ENCODE assay signal across 7 mouse cellular contexts in genomic region chr13:21714725-21715124, GRCm38 (mm10). TPM values are rescaled to one million over a fixed set of nuclear protein-coding genes. Genes with fewer than 3 reads are reported as not detected.
DNase-seq lines count a peak whose midpoint lies in the region; ATAC-seq lines count a peak whose summit lies in the region.

No protein-coding gene starts in this region.

- DNase-seq in NIH3T3 (ENCODE audit: low read depth): peak; percentile 81
- peak; percentile 64 for DNase-seq in c-Kit-positive CD71-negative TER-119-negative erythroid progenitor cells, embryonic 14.5 days (ENCODE audit: low read depth)
- peak; percentile 71 for DNase-seq in heart, postnatal 4 days
- DNase-seq in layer of hippocampus, adult 8-10 months (ENCODE audit: low spot score in 2 of 2): peak; percentile 38 to 68
- peak; percentile 76 for DNase-seq in lung, postnatal 10 days
- DNase-seq in right cerebral cortex, adult 2 months (ENCODE audit: low spot score in 2 of 2): peak; percentile 83 to 84

- peak overlapping the region; percentile 96 for H3K27ac ChIP-seq in forebrain, embryonic 12.5 days

- peak overlapping the region; percentile 44 for H3K4me3 ChIP-seq in forebrain, embryonic 12.5 days (replicated peaks)

- H3K4me1 ChIP-seq in forebrain, embryonic 12.5 days: peaks cover 28% of the 10 kb centered on the region

- peak overlapping the region; percentile 73 for H3K9ac ChIP-seq in forebrain, embryonic 12.5 days

- H3K4me2 ChIP-seq in forebrain, embryonic 12.5 days: peak overlapping the region; percentile 67

- H3K36me3 ChIP-seq in forebrain, embryonic 12.5 days (replicated peaks): no peaks in the 10 kb centered on the region

- H3K27me3 ChIP-seq in forebrain, embryonic 12.5 days: no peaks in the 10 kb centered on the region

- no peak for ATAC-seq in forebrain, embryonic 12.5 days (ENCODE audit: low FRiP score)

- 2% methylated on average over 7 of the region's 7 CpGs for WGBS in forebrain, embryonic 12.5 days

- no peaks in the 10 kb centered on the region for H3K9me3 ChIP-seq in forebrain, embryonic 12.5 days

RNA-seq across cellular contexts. Expression of gene Hist1h2bl, which starts 1.2 kb away (rescaled TPM):
- 4.8 TPM in 1 of 2 replicates, not detected in the other for polyA plus RNA-seq in forebrain, embryonic 12.5 days (2016; fragmentation: Nextera tagmentation; extraction: Ambion mirVana)
- 100 to 1,000 TPM; 413 to 441 TPM for total RNA-seq in heart, postnatal 4 days (2021)
- total RNA-seq in layer of hippocampus, adult 8-10 months (2022): 10 to 100 TPM; 10.8 to 28.3 (median 22.4) TPM

RNA-seq across cellular contexts. Expression of gene Hist1h2ai, which starts 1.5 kb away (rescaled TPM):
- polyA plus RNA-seq in forebrain, embryonic 12.5 days (2016; fragmentation: Nextera tagmentation; extraction: Ambion mirVana): 18.4 and 22.2 TPM in 2 replicates
- 100 to 1,000 TPM; 376 to 467 TPM for total RNA-seq in heart, postnatal 4 days (2021)
- total RNA-seq in layer of hippocampus, adult 8-10 months (2022): 10 to 100 TPM in 2 of 4 experiments, 1 to 10 TPM in 2; 8.1 to 36.7 (median 16.0) TPM

RNA-seq across cellular contexts. Expression of gene Hist1h3h, which starts 2.7 kb away (rescaled TPM):
- 13.8 and 14.8 TPM in 2 replicates for polyA plus RNA-seq in forebrain, embryonic 12.5 days (2016; fragmentation: Nextera tagmentation; extraction: Ambion mirVana)
- 100 to 1,000 TPM; 719 to 727 TPM for total RNA-seq in heart, postnatal 4 days (2021)
- total RNA-seq in layer of hippocampus, adult 8-10 months (2022): 10 to 100 TPM; 30.3 to 49.1 (median 42.8) TPM

RNA-seq across cellular contexts. Expression of gene Hist1h2bm, which starts 7.1 kb away (rescaled TPM):
- 5.8 and 5.9 TPM in 2 replicates for polyA plus RNA-seq in forebrain, embryonic 12.5 days (2016; fragmentation: Nextera tagmentation; extraction: Ambion mirVana)
- total RNA-seq in heart, postnatal 4 days (2021): 100 to 1,000 TPM; 135 to 139 TPM
- total RNA-seq in layer of hippocampus, adult 8-10 months (2022): 1 to 10 TPM; 2.8 to 4.8 (median 3.2) TPM

RNA-seq across cellular contexts. Expression of gene Olfr1359, which starts 16.8 kb away (rescaled TPM):
- polyA plus RNA-seq in forebrain, embryonic 12.5 days (2016; fragmentation: Nextera tagmentation; extraction: Ambion mirVana): not detected in 2 replicates
- not detected for total RNA-seq in heart, postnatal 4 days (2021)
- not detected for total RNA-seq in layer of hippocampus, adult 8-10 months (2022)

Comparison
In these comparisons a context has a peak if more than half of its experiments do, and no peak if none do; other contexts are left out.
1. RNA of gene Hist1h2bl, which starts 1.2 kb away (total RNA-seq): 413 to 441 TPM in heart, postnatal 4 days; 10.8 to 28.3 TPM in layer of hippocampus, adult 8-10 months; every median in the first group is over 10 times any median in the second.
2. RNA of gene Hist1h2ai, which starts 1.5 kb away (total RNA-seq): 376 to 467 TPM in heart, postnatal 4 days; 8.1 to 36.7 TPM in layer of hippocampus, adult 8-10 months; every median in the first group is over 10 times any median in the second.
3. RNA of gene Hist1h3h, which starts 2.7 kb away (total RNA-seq): 719 to 727 TPM in heart, postnatal 4 days; 30.3 to 49.1 TPM in layer of hippocampus, adult 8-10 months; every median in the first group is over 10 times any median in the second.
4. Peak in every context shown above with its lines, with median percentiles within 50 percentile points of each other: DNase-seq.